Mouse (Mus musculus) liver, embryonic 14.5 days (tissue): ENCODE data around the gene Gm20662. TPM values are rescaled to one million over a fixed set of nuclear protein-coding genes. Genes with fewer than 3 reads are reported as not detected.
A peak's percentile ranks its signal among the peaks of the same experiment; 100 is the strongest.

Source experiments
- ATAC-seq: fragments of 200-750 bp; cut with Nextera tagmentation; 2 replicates; pipeline ENCODE4 v1.8.0; 2017; ENCODE audit warnings: moderate number of reproducible peaks, mild to moderate bottlenecking, moderate library complexity; ENCODE audit not compliant: insufficient read depth
- DNase-seq, 3 experiments: peaks; one replicate each; pipeline ENCODE4 v3.0.0-alpha.2; 2012 to 2013; ENCODE audit warnings: low read depth in 3 of 3, low spot score in 3 of 3
- H3K27ac ChIP-seq: fragments of 300-500 bp; sonication (generic); 2 replicates; pipeline ENCODE4 v1.5.1; 2014; ENCODE audit warnings: moderate library complexity, mild to moderate bottlenecking, control low read depth, inconsistent platforms
- H3K27me3 ChIP-seq: fragments of 300-500 bp; sonication (generic); 2 replicates; pipeline ENCODE4 v1.6.1; 2014; ENCODE audit warnings: mild to moderate bottlenecking, low read length, moderate library complexity; ENCODE audit not compliant: control insufficient read depth, insufficient read depth
- H3K36me3 ChIP-seq: fragments of 300-500 bp; sonication (generic); replicated peaks from 2 replicates; pipeline ENCODE4 v1.6.1; 2014; ENCODE audit warnings: low read depth; ENCODE audit not compliant: control insufficient read depth, insufficient read depth
- H3K4me1 ChIP-seq, 2 experiments: fragments of 200-500 bp in 1 of 2; fragments of 300-500 bp in 1 of 2; sonication (generic) in 1 of 2; replicated peaks; 2 replicates each; pipeline ENCODE4 v1.6.1; 2012 to 2014; ENCODE audit warnings: antibody characterized with exemption in 1 of 2, inconsistent platforms in 1 of 2, low read length in 1 of 2; ENCODE audit not compliant: control insufficient read depth in 2 of 2, insufficient read depth in 2 of 2
- H3K4me2 ChIP-seq: fragments of 300-500 bp; sonication (generic); 2 replicates; pipeline ENCODE4 v1.6.1; 2014; ENCODE audit warnings: low read depth, mild to moderate bottlenecking, control low read depth, moderate library complexity
- H3K4me3 ChIP-seq, 2 experiments: fragments of 200-500 bp in 1 of 2; fragments of 300-500 bp in 1 of 2; sonication (generic) in 1 of 2; 2 replicates each; pipeline ENCODE4 v1.5.1; 2012 to 2014; ENCODE audit warnings: low read depth in 2 of 2, low read length in 2 of 2, mild to moderate bottlenecking in 2 of 2, control low read depth in 1 of 2, inconsistent platforms in 1 of 2, moderate library complexity in 1 of 2; ENCODE audit not compliant: insufficient read depth in 1 of 2
- H3K9ac ChIP-seq: fragments of 300-500 bp; sonication (generic); replicated peaks from 2 replicates; pipeline ENCODE4 v1.6.1; 2014; ENCODE audit warnings: mild to moderate bottlenecking, control low read depth, moderate library complexity
- H3K9me3 ChIP-seq: fragments of 300-500 bp; sonication (generic); 2 replicates; pipeline ENCODE4 v1.6.1; 2016; ENCODE audit warnings: low read length, mixed read lengths; ENCODE audit not compliant: control insufficient read depth
- CTCF ChIP-seq: IDR thresholded peaks from 2 replicates; pipeline ENCODE4 v1.5.1; 2016; ENCODE audit warnings: antibody characterized with exemption, low read depth, control low read depth
- EP300 ChIP-seq: IDR thresholded peaks from 2 replicates; pipeline ENCODE4 v1.6.1; 2016; ENCODE audit warnings: antibody characterized with exemption, low read depth
- WGBS: fragments of 180-500 bp; shearing (Covaris S2); extraction: QIAGEN DNeasy Blood & Tissue Kit; methylation state at CpG from one replicate; pipeline ENCODE4 v1.1.7; 2014; ENCODE audit not compliant: insufficient replicate concordance; 5-methylcytosine and 5-hydroxymethylcytosine counted together
- polyA plus RNA-seq, 2 experiments: library from polyadenylated mRNA; depleted of rRNA in 1 of 2; stranded (reverse) in 1 of 2; unstranded in 1 of 2; fragments of >200 nt; fragmentation: Nextera tagmentation in 1 of 2; extraction: Ambion mirVana in 1 of 2; gene quantifications; 2 replicates each; pipeline versions ENCODE4 v1.2.1 to v1.2.3; 2012 to 2014

Gm20662 gene
- polyA plus RNA-seq, 2 experiments, result 0.95 TPM; not detected in 1

- no peak overlapping the region for H3K4me2 ChIP-seq
- no peak for DNase-seq
- no peaks in the 10 kb centered on the region for H3K9me3 ChIP-seq
- no peak for ATAC-seq
- WGBS, result 83% methylated on average over 3 of the region's 3 CpGs
- H3K4me3 ChIP-seq, result no peak overlapping the region
- no peak overlapping the region for H3K9ac ChIP-seq
- H3K27ac ChIP-seq, result no peak overlapping the region
- TF ChIP-seq CTCF (no peak), EP300 (no peak)
- no peaks in the 10 kb centered on the region for H3K4me1 ChIP-seq
- H3K36me3 ChIP-seq, result peaks cover 45% of the 10 kb centered on the region
- no peaks in the 10 kb centered on the region for H3K27me3 ChIP-seq
Measured at GRCm38 (mm10) chr9:108023216-108023615, 27.1 kb downstream of the Gm20662 start.

GRCm38 (mm10) chr9:108026584-108026983, 30.4 kb downstream of the Gm20662 start:
- Histone ChIP-seq H3K4me2 (no peak overlapping the region), H3K4me3 (no peak overlapping the region), H3K36me3 (peaks cover 58% of the 10 kb centered on the region), H3K27ac (no peak overlapping the region), H3K27me3 (no peaks in the 10 kb centered on the region), H3K9ac (no peak overlapping the region), H3K4me1 (no peaks in the 10 kb centered on the region), H3K9me3 (no peaks in the 10 kb centered on the region)
- 81% methylated on average over 3 of the region's 3 CpGs for WGBS
- DNase-seq (no peak), ATAC-seq (no peak)
- TF ChIP-seq CTCF (peak; percentile 18; the same call in 1 of the 2 replicates), EP300 (no peak)

- WGBS, result 90% methylated on average over 3 of the region's 3 CpGs
- no peaks in the 10 kb centered on the region for H3K9me3 ChIP-seq
- no peak overlapping the region for H3K4me2 ChIP-seq
- H3K4me3 ChIP-seq, result no peak overlapping the region
- H3K9ac ChIP-seq, result no peak overlapping the region
- peaks cover 66% of the 10 kb centered on the region for H3K36me3 ChIP-seq
- DNase-seq (no peak), ATAC-seq (no peak)
- no peaks in the 10 kb centered on the region for H3K4me1 ChIP-seq
- no peaks in the 10 kb centered on the region for H3K27me3 ChIP-seq
- no peak overlapping the region for H3K27ac ChIP-seq
- no peak for TF ChIP-seq EP300
- TF ChIP-seq CTCF, result peak; percentile 44
Measured at GRCm38 (mm10) chr9:108027867-108028266, 31.7 kb downstream of the Gm20662 start.

- Histone ChIP-seq H3K4me1 (0 out of 4 replicates have a peak, but pooled peaks cover 0 to 6% of the 10 kb centered on the region in 2 experiments), H3K36me3 (peaks cover 45% of the 10 kb centered on the region), H3K27me3 (no peaks in the 10 kb centered on the region), H3K4me2 (no peak overlapping the region), H3K9me3 (no peaks in the 10 kb centered on the region), H3K9ac (no peak overlapping the region), H3K4me3 (no peak overlapping the region), H3K27ac (no peak overlapping the region)
- 87% methylated on average over 5 of the region's 5 CpGs for WGBS
- DNase-seq (no peak), ATAC-seq (no peak)
- TF ChIP-seq CTCF (no peak), EP300 (no peak)
Measured at GRCm38 (mm10) chr9:108032126-108032525, 36.0 kb downstream of the Gm20662 start.

DNA sequence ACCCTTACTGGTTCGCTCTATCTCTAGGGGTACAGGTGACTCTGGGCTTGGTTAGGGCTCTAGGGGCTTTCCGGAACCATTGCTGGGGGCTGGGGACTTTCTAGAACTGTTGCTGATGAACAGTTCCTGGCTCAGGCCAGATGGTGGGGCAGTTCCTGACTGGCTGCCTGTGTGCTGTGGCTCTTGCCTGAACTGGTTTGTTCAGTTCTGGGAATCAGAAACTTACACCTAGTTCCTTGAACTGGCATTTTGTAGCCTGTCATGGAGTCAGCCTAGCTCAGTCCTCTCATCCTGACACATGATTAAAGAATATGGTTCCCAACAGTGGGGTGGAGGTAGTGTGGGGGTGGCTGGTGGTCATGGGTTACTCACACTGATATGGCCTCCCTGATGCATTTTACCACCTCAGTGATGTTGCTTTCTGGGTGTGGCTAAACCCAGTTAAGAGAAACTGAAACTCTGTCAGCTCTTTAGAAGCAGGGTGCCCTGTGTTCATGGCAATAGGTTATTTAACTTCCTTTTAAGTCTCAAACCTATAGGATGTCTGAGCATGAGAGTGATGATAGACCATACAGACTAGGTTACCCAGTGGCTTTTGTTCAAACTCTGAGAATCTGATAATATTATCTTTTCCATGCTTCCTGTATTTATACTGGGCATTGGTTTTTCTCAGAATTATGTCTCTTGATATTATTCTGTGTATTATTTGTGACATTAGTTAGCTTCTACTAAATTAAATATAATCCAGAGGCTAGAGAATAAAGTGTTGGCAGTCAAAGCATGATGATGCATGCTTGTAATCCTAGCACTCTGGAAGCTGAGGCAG, 39.4 kb downstream of the Gm20662 start:
- Histone ChIP-seq H3K9ac (no peak overlapping the region), H3K9me3 (no peaks in the 10 kb centered on the region), H3K36me3 (peaks cover 32% of the 10 kb centered on the region), H3K4me3 (no peak overlapping the region), H3K27me3 (no peaks in the 10 kb centered on the region), H3K27ac (no peak overlapping the region), H3K4me2 (no peak overlapping the region), H3K4me1 (0 out of 4 replicates have a peak, but pooled peaks cover 0 to 6% of the 10 kb centered on the region in 2 experiments)
- peak in 1 of 3 experiments; percentile 41 for DNase-seq
- peak; percentile 23; the same call in 1 of the 2 replicates for ATAC-seq
- no peak for TF ChIP-seq EP300
- no peak; the same call in 1 of the 2 replicates for TF ChIP-seq CTCF
- 85% methylated on average over 2 of the region's 2 CpGs for WGBS
